Mouse (Mus musculus) gastrocnemius, adult 2 months (tissue): Measurements from ENCODE around the gene Hecw2. TPM values are rescaled to one million over a fixed set of nuclear protein-coding genes. Genes with fewer than 3 reads are reported as not detected.

Experiments
- DNase-seq: peaks from one replicate; pipeline ENCODE4 v3.0.0; 2022
- H3K27ac ChIP-seq: fragments of 200-600 bp; 2 replicates; pipeline ENCODE4 v1.8.1; 2022; ENCODE audit warnings: mild to moderate bottlenecking
- H3K4me3 ChIP-seq: fragments of 200-600 bp; 2 replicates; pipeline ENCODE4 v1.8.1; 2022; ENCODE audit warnings: mild to moderate bottlenecking, moderate library complexity
- CTCF ChIP-seq: fragments of 200-600 bp; IDR thresholded peaks from 2 replicates; pipeline ENCODE4 v1.8.1; 2022; ENCODE audit warnings: antibody characterized with exemption, mild to moderate bottlenecking, moderate library complexity
- intact Hi-C: fragments of 180-260 bp; cut with DNase I; formaldehyde crosslinking; loops from one replicate; pipeline ENCODE4 v1.15.1; 2025
- total RNA-seq, 2 experiments: library from RNA; stranded (reverse); gene quantifications; 2 replicates each; pipeline ENCODE4 v1.2.3; 2021

Gene Hecw2
- total RNA-seq, 2 experiments from 2014 or later = 5.1 to 7.9 TPM

DNA sequence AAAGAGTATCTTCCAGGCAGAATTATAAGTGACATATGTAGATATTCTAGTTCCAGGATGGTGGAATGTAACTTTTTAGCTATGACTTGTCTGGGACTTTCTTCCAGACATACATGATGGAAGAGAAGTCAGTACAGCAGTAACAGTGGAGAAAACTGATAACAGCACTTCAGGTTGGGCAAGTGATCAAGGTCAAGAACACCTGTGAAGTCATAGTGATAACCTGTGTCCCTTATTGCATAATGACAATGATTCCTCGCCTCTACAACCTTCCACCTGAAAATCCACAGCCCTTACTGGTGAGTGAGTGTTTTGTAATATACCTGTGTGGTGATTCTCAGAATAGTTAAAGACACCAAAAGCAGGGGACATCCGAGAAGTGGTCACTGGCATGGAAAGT, 400.7 kb downstream of the Hecw2 start:
- no peak for DNase-seq
- Histone ChIP-seq H3K4me3 (no peak overlapping the region), H3K27ac (no peak overlapping the region)
- intact Hi-C loops = no loop called here
- TF ChIP-seq CTCF = no peak

DNA sequence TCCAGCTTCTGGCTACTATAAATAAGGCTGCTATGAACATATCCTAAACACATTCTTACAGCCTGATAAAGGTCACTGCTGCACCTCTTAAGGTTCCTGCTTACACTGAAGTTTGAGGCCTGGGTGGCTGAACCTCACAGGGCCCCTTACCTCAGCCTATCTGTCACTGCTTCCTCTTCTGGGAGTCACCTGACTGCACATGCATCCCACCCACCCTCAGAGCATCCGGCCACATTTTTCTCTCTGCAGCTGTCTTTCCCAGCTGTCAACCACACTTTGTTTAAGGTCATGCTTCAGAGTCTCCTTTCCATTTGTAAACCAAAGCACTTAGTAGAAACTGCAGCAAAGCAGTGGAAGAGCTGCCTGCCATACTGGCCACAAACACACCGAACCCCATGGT, 403.6 kb downstream of the Hecw2 start:
- no peak overlapping the region for H3K4me3 ChIP-seq
- H3K27ac ChIP-seq = no peak overlapping the region
- TF ChIP-seq CTCF = no peak
- intact Hi-C loops = no loop called here
- DNase-seq = no peak

DNA sequence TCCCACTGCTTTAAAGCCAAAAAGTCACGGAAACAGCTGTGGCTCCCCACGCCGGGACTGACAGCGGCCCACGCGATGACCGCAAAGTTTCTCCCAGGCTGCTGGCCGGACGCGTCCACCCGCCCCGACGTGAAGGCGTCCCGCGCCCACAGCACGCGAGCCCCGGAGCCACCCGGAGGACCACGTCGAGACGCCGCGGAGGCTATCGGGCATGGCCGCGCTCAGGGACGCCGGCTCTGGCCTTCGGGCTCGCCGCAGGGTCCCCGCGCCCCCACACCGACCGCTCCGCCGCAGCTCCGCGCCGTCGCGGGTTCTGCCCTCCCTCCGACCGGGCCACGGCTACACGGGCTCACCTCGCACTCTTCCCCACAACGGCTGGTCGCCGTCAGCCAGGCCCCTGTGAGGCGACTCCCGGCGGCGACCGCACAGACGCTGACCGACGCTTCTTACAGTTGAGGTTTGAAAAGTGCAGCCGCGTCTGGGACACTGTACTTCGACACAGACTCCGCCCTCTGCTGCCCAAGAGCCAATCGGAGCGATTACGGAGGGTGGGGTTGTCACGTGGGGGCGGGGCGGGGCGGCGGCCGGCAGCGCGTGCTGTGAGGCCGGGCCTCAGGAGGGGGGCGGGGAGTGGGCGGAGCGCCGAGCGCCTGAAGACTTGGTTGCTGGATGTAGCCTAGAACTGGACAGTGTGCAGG, 410.1 kb downstream of the Hecw2 start, which contains the start of gene Stk17b:
Gene Stk17b (minus strand): TSS at position 504 of the 698 bp plus-strand sequence.
- peak within 1 kb of the TSS; percentile 93 for H3K27ac ChIP-seq
- TF ChIP-seq CTCF = no peak
- intact Hi-C loops = no loop called here
- DNase-seq = peak; percentile 97
- H3K4me3 ChIP-seq = peak within 1 kb of the TSS; percentile 98

GRCm38 (mm10) chr1:53784291-53784720, 410.7 kb downstream of the Hecw2 start:
- intact Hi-C loops = no loop called here
- peak overlapping the region; percentile 98 for H3K4me3 ChIP-seq
- TF ChIP-seq CTCF = no peak
- peak overlapping the region; percentile 93 for H3K27ac ChIP-seq
- no peak for DNase-seq

DNA sequence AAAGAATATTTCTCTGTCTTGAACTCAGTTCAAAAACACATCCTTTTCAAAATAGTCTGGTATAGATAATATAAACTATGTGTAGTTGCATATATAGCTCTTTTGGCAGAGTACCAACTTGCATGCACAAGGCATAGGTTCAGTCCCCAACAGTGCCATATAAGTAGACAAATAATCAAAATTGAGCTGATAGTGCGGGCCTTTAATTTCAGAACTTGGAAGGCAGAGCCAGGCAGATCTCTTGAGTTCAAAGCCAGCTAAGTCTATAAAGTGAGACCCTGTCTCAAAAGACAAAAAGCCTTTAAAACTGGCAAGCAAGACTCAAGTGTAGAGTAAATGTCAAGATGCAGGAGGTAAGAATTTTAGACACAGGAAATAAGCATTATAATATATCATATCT, 412.0 kb downstream of the Hecw2 start:
- intact Hi-C loops = no loop called here
- Histone ChIP-seq H3K27ac (no peak overlapping the region), H3K4me3 (peak overlapping the region; percentile 98)
- TF ChIP-seq CTCF = no peak
- DNase-seq = no peak

GRCm38 (mm10) chr1:53782079-53782478, 412.9 kb downstream of the Hecw2 start:
- TF ChIP-seq CTCF = no peak
- intact Hi-C loops = no loop called here
- H3K27ac ChIP-seq = peak overlapping the region; percentile 25; the same call in 1 of the 2 replicates
- DNase-seq = no peak
- H3K4me3 ChIP-seq = peak overlapping the region; percentile 38

DNA sequence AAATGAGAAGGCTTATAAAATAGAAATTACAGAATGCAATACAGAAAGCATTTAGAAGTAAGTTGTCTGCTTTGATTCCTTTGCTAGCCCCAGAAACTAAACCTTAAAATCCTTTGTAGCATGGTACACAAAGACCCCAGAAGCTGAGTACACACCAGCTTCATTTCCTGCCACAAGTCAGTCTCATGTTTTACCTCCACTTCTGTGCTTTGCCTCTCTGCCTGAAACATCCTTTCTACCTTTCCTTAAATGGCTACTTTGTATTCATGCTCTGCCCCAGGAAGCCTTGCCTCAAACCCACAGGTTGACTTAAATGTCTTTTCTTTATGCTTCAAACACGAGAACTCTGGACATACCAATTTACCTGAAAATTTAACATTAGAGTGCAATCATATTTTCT, 413.7 kb downstream of the Hecw2 start:
- Histone ChIP-seq H3K27ac (peak overlapping the region; percentile 16; the same call in 1 of the 2 replicates), H3K4me3 (peak overlapping the region; percentile 9)
- TF ChIP-seq CTCF = no peak
- intact Hi-C loops = no loop called here
- no peak for DNase-seq

DNA sequence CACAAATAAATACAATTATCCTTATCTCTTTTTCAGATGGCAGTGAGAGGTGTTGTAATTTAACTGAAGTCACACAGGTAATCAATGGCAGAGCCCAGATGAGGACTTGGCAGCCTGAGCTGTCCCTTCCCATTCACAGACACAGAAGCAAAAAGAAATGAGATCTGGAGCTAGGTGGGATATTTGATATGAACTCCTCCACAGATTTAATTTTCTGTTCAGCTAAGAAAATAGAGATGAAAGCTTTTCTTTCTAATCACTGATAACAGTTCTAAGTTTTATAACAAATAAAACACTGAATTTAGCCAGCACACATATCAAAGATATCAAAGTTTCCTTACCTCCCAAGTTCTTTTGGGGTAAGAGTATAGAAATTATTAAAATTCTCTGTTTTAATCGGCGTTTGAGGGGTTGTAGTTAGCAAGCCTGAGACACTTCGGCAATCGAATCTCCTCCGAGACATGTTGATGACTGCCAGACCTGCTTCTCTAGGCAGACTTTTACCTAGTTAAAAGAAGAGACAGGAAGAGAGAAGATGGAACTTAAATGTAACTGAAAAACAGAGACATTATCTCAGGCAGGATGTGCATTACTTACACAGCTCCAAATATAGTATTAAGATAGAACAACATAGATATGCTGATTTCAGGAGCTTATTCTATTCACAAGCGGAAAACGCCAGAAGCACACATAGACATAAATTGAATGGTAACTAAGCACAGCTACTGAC, 418.6 kb downstream of the Hecw2 start:
- H3K27ac ChIP-seq = no peak overlapping the region
- TF ChIP-seq CTCF = no peak
- no peak overlapping the region for H3K4me3 ChIP-seq
- no peak for DNase-seq
- intact Hi-C loops = no loop called here

DNA sequence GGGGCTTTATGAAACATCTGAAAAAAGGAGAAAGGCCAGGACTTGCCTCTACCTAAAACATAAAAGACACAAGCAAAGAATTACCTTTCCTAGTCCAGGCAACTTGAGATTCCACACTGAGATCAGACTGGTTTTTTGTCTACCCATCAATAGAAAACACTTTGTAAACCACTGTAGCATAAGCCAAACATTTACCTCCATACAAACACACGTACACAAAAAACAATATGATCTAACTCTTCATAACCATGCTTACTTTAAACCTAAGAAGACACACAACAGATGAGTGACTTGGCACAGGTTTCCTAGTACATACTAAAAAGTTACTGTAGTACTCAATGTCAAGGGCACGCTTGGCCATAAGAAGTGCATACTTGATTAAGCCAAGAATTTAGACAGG, 419.4 kb downstream of the Hecw2 start:
- no peak overlapping the region for H3K27ac ChIP-seq
- DNase-seq = no peak
- H3K4me3 ChIP-seq = no peak overlapping the region
- no peak for TF ChIP-seq CTCF
- intact Hi-C loops = no loop called here

GRCm38 (mm10) chr1:53775036-53775435, 419.9 kb downstream of the Hecw2 start:
- DNase-seq = no peak
- H3K27ac ChIP-seq = 0 out of 2 replicates have a peak overlapping the region, but pooled peaks have one; percentile 25

DNA sequence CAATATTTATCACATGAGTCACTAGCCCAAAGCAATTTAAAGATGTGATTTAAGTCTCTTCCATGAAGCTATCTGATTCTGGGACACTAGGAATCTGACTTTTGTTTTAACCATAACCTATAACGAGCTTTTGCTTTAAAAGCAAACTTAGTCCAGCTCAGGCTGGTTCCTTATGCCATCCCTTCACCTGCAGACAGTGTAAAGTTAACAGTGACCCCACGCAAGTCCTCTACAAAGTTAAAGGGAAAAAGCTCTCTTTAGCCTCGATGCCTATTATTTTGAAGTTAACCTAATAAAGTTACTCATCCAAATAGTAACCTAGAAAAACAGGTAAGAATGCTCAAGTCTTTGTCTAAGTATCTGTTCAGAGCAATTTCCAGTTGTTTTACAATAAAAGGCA, 420.4 kb downstream of the Hecw2 start:
- intact Hi-C loops = no loop called here
- TF ChIP-seq CTCF = no peak
- peak overlapping the region; percentile 25; the same call in 1 of the 2 replicates for H3K27ac ChIP-seq

More at GRCm38 (mm10) chr1:53775036-53775435, 419.9 kb downstream of the Hecw2 start:
- intact Hi-C loops = no loop called here
- no peak overlapping the region for H3K4me3 ChIP-seq
- no peak for TF ChIP-seq CTCF

DNA sequence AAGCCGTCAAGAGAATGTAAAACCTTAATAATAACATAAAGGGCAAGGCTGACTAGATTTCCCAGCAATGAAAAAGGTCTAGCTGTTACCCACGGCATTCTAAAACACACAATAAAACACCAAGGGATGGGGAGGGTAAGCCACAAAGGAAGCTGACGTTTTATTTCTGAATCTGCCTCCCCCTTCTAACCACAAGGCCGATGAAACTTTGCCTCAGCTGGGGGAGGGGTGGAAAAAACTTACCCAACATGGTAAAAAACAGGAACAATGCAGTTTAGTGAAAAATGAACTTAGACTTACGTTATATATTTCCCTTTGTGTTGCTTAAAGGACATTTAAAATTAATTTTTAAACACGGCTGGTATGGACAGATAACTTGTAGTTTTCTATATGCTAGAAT, 421.0 kb downstream of the Hecw2 start:
- no peak for DNase-seq
- intact Hi-C loops = no loop called here
- Histone ChIP-seq H3K27ac (peak overlapping the region; percentile 25; the same call in 1 of the 2 replicates), H3K4me3 (no peak overlapping the region)
- no peak for TF ChIP-seq CTCF

More for the DNA sequence above, 420.4 kb downstream of the Hecw2 start:
- no peak overlapping the region for H3K4me3 ChIP-seq
- DNase-seq = no peak

- no peak for TF ChIP-seq CTCF
- no peak overlapping the region for H3K27ac ChIP-seq
- intact Hi-C loops = no loop called here
- H3K4me3 ChIP-seq = no peak overlapping the region
- no peak for DNase-seq
Observed at GRCm38 (mm10) chr1:53772967-53773366, 422.0 kb downstream of the Hecw2 start.
